Mouse (Mus musculus): ENCODE measurements around the gene Epas1. TPM values are rescaled to one million over a fixed set of nuclear protein-coding genes. Genes with fewer than 3 reads are reported as not detected.

Epas1 gene
- polyA plus RNA-seq, 1 experiment from 2014 or later = 4.2 TPM

GRCm38 (mm10) chr17:86780708-86781318 is 27.3 kb downstream of the Epas1 start:
- no peaks in the 10 kb centered on the region for H3K27me3 ChIP-seq (replicated peaks; ENCODE audit: control insufficient read depth, insufficient read depth, low read length)
- no peak overlapping the region for H3K4me3 ChIP-seq (replicated peaks; ENCODE audit: low read length)
- H3K4me2 ChIP-seq (ENCODE audit: low read length) = no peak overlapping the region
- no peak overlapping the region for H3K27ac ChIP-seq (ENCODE audit: low read length)
- WGBS = 46% methylated on average over 6 of the region's 6 CpGs
- no peak overlapping the region for H3K9ac ChIP-seq (replicated peaks; ENCODE audit: low read depth, low read length)
- no peak for ATAC-seq
- no peaks in the 10 kb centered on the region for H3K9me3 ChIP-seq (ENCODE audit: control insufficient read depth, low read length)
- H3K36me3 ChIP-seq (ENCODE audit: control insufficient read depth, insufficient read depth) = no peaks in the 10 kb centered on the region
- H3K4me1 ChIP-seq (replicated peaks; ENCODE audit: control insufficient read depth, insufficient read depth, low read length) = no peaks in the 10 kb centered on the region

- no peak overlapping the region for H3K27ac ChIP-seq (ENCODE audit: low read length)
- H3K9ac ChIP-seq (replicated peaks; ENCODE audit: low read depth, low read length) = no peak overlapping the region
- no peaks in the 10 kb centered on the region for H3K4me1 ChIP-seq (replicated peaks; ENCODE audit: control insufficient read depth, insufficient read depth, low read length)
- no peak for ATAC-seq
- H3K4me2 ChIP-seq (ENCODE audit: low read length) = no peak overlapping the region
- 53% methylated on average over 12 of the region's 12 CpGs for WGBS
- H3K9me3 ChIP-seq (ENCODE audit: control insufficient read depth, low read length) = no peaks in the 10 kb centered on the region
- no peaks in the 10 kb centered on the region for H3K36me3 ChIP-seq (ENCODE audit: control insufficient read depth, insufficient read depth)
- H3K4me3 ChIP-seq (replicated peaks; ENCODE audit: low read length) = no peak overlapping the region
- H3K27me3 ChIP-seq (replicated peaks; ENCODE audit: control insufficient read depth, insufficient read depth, low read length) = no peaks in the 10 kb centered on the region
Measured at GRCm38 (mm10) chr17:86781755-86782400, 28.4 kb downstream of the Epas1 start.

- Histone ChIP-seq H3K27ac (ENCODE audit: low read length) (no peak overlapping the region), H3K9me3 (ENCODE audit: control insufficient read depth, low read length) (no peaks in the 10 kb centered on the region), H3K4me1 (replicated peaks; ENCODE audit: control insufficient read depth, insufficient read depth, low read length) (no peaks in the 10 kb centered on the region), H3K27me3 (replicated peaks; ENCODE audit: control insufficient read depth, insufficient read depth, low read length) (no peaks in the 10 kb centered on the region), H3K4me2 (ENCODE audit: low read length) (no peak overlapping the region), H3K4me3 (replicated peaks; ENCODE audit: low read length) (no peak overlapping the region), H3K9ac (replicated peaks; ENCODE audit: low read depth, low read length) (no peak overlapping the region), H3K36me3 (ENCODE audit: control insufficient read depth, insufficient read depth) (no peaks in the 10 kb centered on the region)
- no peak for ATAC-seq
- 84% methylated on average over 10 of the region's 10 CpGs for WGBS
Measured at GRCm38 (mm10) chr17:86784405-86784977, 31.0 kb downstream of the Epas1 start.

GRCm38 (mm10) chr17:86785612-86786011 is 32.1 kb downstream of the Epas1 start:
- Histone ChIP-seq H3K4me1 (replicated peaks; ENCODE audit: control insufficient read depth, insufficient read depth, low read length) (no peaks in the 10 kb centered on the region), H3K9ac (replicated peaks; ENCODE audit: low read depth, low read length) (no peak overlapping the region), H3K4me3 (replicated peaks; ENCODE audit: low read length) (no peak overlapping the region), H3K9me3 (ENCODE audit: control insufficient read depth, low read length) (no peaks in the 10 kb centered on the region), H3K27me3 (replicated peaks; ENCODE audit: control insufficient read depth, insufficient read depth, low read length) (no peaks in the 10 kb centered on the region), H3K4me2 (ENCODE audit: low read length) (no peak overlapping the region), H3K27ac (ENCODE audit: low read length) (no peak overlapping the region), H3K36me3 (ENCODE audit: control insufficient read depth, insufficient read depth) (no peaks in the 10 kb centered on the region)
- no peak for ATAC-seq
- 49% methylated on average over 7 of the region's 7 CpGs for WGBS

- 86% methylated on average over 7 of the region's 7 CpGs for WGBS
- no peak for ATAC-seq
- H3K27me3 ChIP-seq (replicated peaks; ENCODE audit: control insufficient read depth, insufficient read depth, low read length) = no peaks in the 10 kb centered on the region
- H3K9me3 ChIP-seq (ENCODE audit: control insufficient read depth, low read length) = no peaks in the 10 kb centered on the region
- no peaks in the 10 kb centered on the region for H3K36me3 ChIP-seq (ENCODE audit: control insufficient read depth, insufficient read depth)
- H3K27ac ChIP-seq (ENCODE audit: low read length) = no peak overlapping the region
- H3K4me3 ChIP-seq (replicated peaks; ENCODE audit: low read length) = no peak overlapping the region
- no peaks in the 10 kb centered on the region for H3K4me1 ChIP-seq (replicated peaks; ENCODE audit: control insufficient read depth, insufficient read depth, low read length)
- no peak overlapping the region for H3K4me2 ChIP-seq (ENCODE audit: low read length)
- H3K9ac ChIP-seq (replicated peaks; ENCODE audit: low read depth, low read length) = no peak overlapping the region
Measured at GRCm38 (mm10) chr17:86786496-86786895, 33.0 kb downstream of the Epas1 start.

GRCm38 (mm10) chr17:86787805-86788204 is 34.3 kb downstream of the Epas1 start:
- Histone ChIP-seq H3K9ac (replicated peaks; ENCODE audit: low read depth, low read length) (no peak overlapping the region), H3K9me3 (ENCODE audit: control insufficient read depth, low read length) (no peaks in the 10 kb centered on the region), H3K36me3 (ENCODE audit: control insufficient read depth, insufficient read depth) (no peaks in the 10 kb centered on the region), H3K27me3 (replicated peaks; ENCODE audit: control insufficient read depth, insufficient read depth, low read length) (no peaks in the 10 kb centered on the region), H3K4me3 (replicated peaks; ENCODE audit: low read length) (no peak overlapping the region), H3K4me1 (replicated peaks; ENCODE audit: control insufficient read depth, insufficient read depth, low read length) (no peaks in the 10 kb centered on the region), H3K4me2 (ENCODE audit: low read length) (no peak overlapping the region), H3K27ac (ENCODE audit: low read length) (no peak overlapping the region)
- WGBS = 58% methylated on average over 7 of the region's 7 CpGs
- ATAC-seq = 0 out of 2 replicates have a peak, but pooled peaks have one; percentile 23

- Histone ChIP-seq H3K4me3 (replicated peaks; ENCODE audit: low read length) (no peak overlapping the region), H3K27me3 (replicated peaks; ENCODE audit: control insufficient read depth, insufficient read depth, low read length) (no peaks in the 10 kb centered on the region), H3K36me3 (ENCODE audit: control insufficient read depth, insufficient read depth) (no peaks in the 10 kb centered on the region), H3K9ac (replicated peaks; ENCODE audit: low read depth, low read length) (no peak overlapping the region), H3K4me2 (ENCODE audit: low read length) (no peak overlapping the region), H3K9me3 (ENCODE audit: control insufficient read depth, low read length) (no peaks in the 10 kb centered on the region), H3K27ac (ENCODE audit: low read length) (no peak overlapping the region), H3K4me1 (replicated peaks; ENCODE audit: control insufficient read depth, insufficient read depth, low read length) (no peaks in the 10 kb centered on the region)
- 80% methylated on average over 6 of the region's 6 CpGs for WGBS
- no peak for ATAC-seq
Measured at GRCm38 (mm10) chr17:86788316-86788715, 34.8 kb downstream of the Epas1 start.

GRCm38 (mm10) chr17:86791925-86792324 is 38.4 kb downstream of the Epas1 start:
- H3K36me3 ChIP-seq (ENCODE audit: control insufficient read depth, insufficient read depth) = no peaks in the 10 kb centered on the region
- no peak overlapping the region for H3K4me3 ChIP-seq (replicated peaks; ENCODE audit: low read length)
- H3K4me2 ChIP-seq (ENCODE audit: low read length) = no peak overlapping the region
- no peaks in the 10 kb centered on the region for H3K9me3 ChIP-seq (ENCODE audit: control insufficient read depth, low read length)
- WGBS = 92% methylated on average over 8 of the region's 8 CpGs
- no peaks in the 10 kb centered on the region for H3K4me1 ChIP-seq (replicated peaks; ENCODE audit: control insufficient read depth, insufficient read depth, low read length)
- H3K27ac ChIP-seq (ENCODE audit: low read length) = no peak overlapping the region
- no peaks in the 10 kb centered on the region for H3K27me3 ChIP-seq (replicated peaks; ENCODE audit: control insufficient read depth, insufficient read depth, low read length)
- ATAC-seq = no peak
- H3K9ac ChIP-seq (replicated peaks; ENCODE audit: low read depth, low read length) = no peak overlapping the region

- no peak overlapping the region for H3K4me3 ChIP-seq (replicated peaks; ENCODE audit: low read length)
- H3K4me2 ChIP-seq (ENCODE audit: low read length) = no peak overlapping the region
- ATAC-seq = no peak
- no peak overlapping the region for H3K27ac ChIP-seq (ENCODE audit: low read length)
- no peaks in the 10 kb centered on the region for H3K36me3 ChIP-seq (ENCODE audit: control insufficient read depth, insufficient read depth)
- no peaks in the 10 kb centered on the region for H3K9me3 ChIP-seq (ENCODE audit: control insufficient read depth, low read length)
- H3K9ac ChIP-seq (replicated peaks; ENCODE audit: low read depth, low read length) = no peak overlapping the region
- 86% methylated on average over 5 of the region's 5 CpGs for WGBS
- no peaks in the 10 kb centered on the region for H3K27me3 ChIP-seq (replicated peaks; ENCODE audit: control insufficient read depth, insufficient read depth, low read length)
- no peaks in the 10 kb centered on the region for H3K4me1 ChIP-seq (replicated peaks; ENCODE audit: control insufficient read depth, insufficient read depth, low read length)
Measured at GRCm38 (mm10) chr17:86795773-86796172, 42.3 kb downstream of the Epas1 start.

Measured in forebrain, embryonic 16.5 days (tissue).